Mouse (Mus musculus) ES-E14 (cell line): ENCODE data around the gene Syngr2. TPM values are rescaled to one million over a fixed set of nuclear protein-coding genes. Genes with fewer than 3 reads are reported as not detected.

Experiments used
- DNase-seq: peaks from one replicate; pipeline ENCODE4 v3.0.0-alpha.2; 2013; ENCODE audit warnings: low read depth, low spot score
- H3K27ac ChIP-seq: 2 replicates; pipeline ENCODE4 v1.5.1; 2012; ENCODE audit warnings: low read depth, mild to moderate bottlenecking, low read length, moderate library complexity, mixed read lengths; ENCODE audit not compliant: poor library complexity, insufficient read depth, severe bottlenecking
- H3K36me3 ChIP-seq: 2 replicates; pipeline ENCODE4 v1.6.1; 2012; ENCODE audit warnings: mild to moderate bottlenecking, low read length, moderate library complexity, mixed read lengths; ENCODE audit not compliant: control insufficient read depth, poor library complexity, insufficient read depth, severe bottlenecking
- H3K4me1 ChIP-seq, 2 experiments: fragments of 150-350 bp in 1 of 2; sonication (generic) in 1 of 2; 2 replicates each; pipeline ENCODE4 v1.6.1; 2012; ENCODE audit warnings: low read length in 2 of 2, mild to moderate bottlenecking in 1 of 2, mixed read lengths in 1 of 2; ENCODE audit not compliant: control insufficient read depth in 2 of 2, insufficient read depth in 2 of 2, poor library complexity in 1 of 2
- H3K4me3 ChIP-seq, 2 experiments: fragments of 150-350 bp in 1 of 2; sonication (generic) in 1 of 2; 2 replicates each; pipeline ENCODE4 v1.5.1; 2012; ENCODE audit warnings: low read length in 2 of 2, low read depth in 1 of 2, mild to moderate bottlenecking in 1 of 2, mixed read lengths in 1 of 2; ENCODE audit not compliant: insufficient read depth in 1 of 2, poor library complexity in 1 of 2, severe bottlenecking in 1 of 2
- H3K9ac ChIP-seq: 2 replicates; pipeline ENCODE4 v1.6.1; 2012; ENCODE audit warnings: low read depth, mild to moderate bottlenecking, low read length, mixed read lengths; ENCODE audit not compliant: poor library complexity, insufficient read depth, severe bottlenecking
- H3K9me3 ChIP-seq: fragments of 150-350 bp; sonication (generic); 2 replicates; pipeline ENCODE4 v1.6.1; 2012; ENCODE audit warnings: low read depth, mild to moderate bottlenecking, low read length; ENCODE audit not compliant: control insufficient read depth, insufficient read depth
- CHD2 ChIP-seq: IDR thresholded peaks from 2 replicates; pipeline ENCODE4 v1.6.1; 2014; ENCODE audit warnings: mild to moderate bottlenecking, low read depth, low read length, inconsistent platforms
- HCFC1 ChIP-seq: IDR thresholded peaks from 2 replicates; pipeline ENCODE4 v1.6.1; 2012; ENCODE audit warnings: low read length, inconsistent platforms, borderline replicate concordance; ENCODE audit not compliant: insufficient read depth
- MAFK ChIP-seq: IDR thresholded peaks from 2 replicates; pipeline ENCODE4 v1.6.1; 2014; ENCODE audit warnings: mild to moderate bottlenecking, low read depth, low read length, inconsistent platforms; ENCODE audit not compliant: insufficient read depth
- ZC3H11A ChIP-seq: IDR thresholded peaks from 2 replicates; pipeline ENCODE4 v1.6.1; 2012; ENCODE audit warnings: low read depth, mild to moderate bottlenecking, inconsistent platforms, low read length, borderline replicate concordance
- ZNF384 ChIP-seq: IDR thresholded peaks from 2 replicates; pipeline ENCODE4 v1.6.1; 2012; ENCODE audit warnings: low read depth, low read length, inconsistent platforms
- in situ Hi-C, 2 experiments: fragments of 600-800 bp; cut with MboI; formaldehyde crosslinking; loops; one replicate each; pipeline ENCODE4 v1.15.1; 2025; ENCODE audit warnings: low sequenced_read_pairs in 2 of 2, inconsistent platforms in 1 of 2; ENCODE audit not compliant: unreplicated experiment in 2 of 2
- total RNA-seq: library from RNA; depleted of rRNA; stranded (reverse); fragments of 300-350 nt; gene quantifications from 2 replicates; pipeline ENCODE4 v1.2.3, GENCODE M21; 2012

Gene Syngr2
- total RNA-seq, 1 experiment, result 69.6 TPM

GRCm38 (mm10) chr11:117834086-117834485 is 24.6 kb downstream of the Syngr2 start:
- Histone ChIP-seq H3K27ac (no peak overlapping the region), H3K9me3 (no peaks in the 10 kb centered on the region), H3K4me1 (peaks cover 8 to 16% of the 10 kb centered on the region in 2 experiments), H3K36me3 (no peaks in the 10 kb centered on the region), H3K4me3 (no peak overlapping the region), H3K9ac (no peak overlapping the region)
- DNase-seq, result no peak
- TF ChIP-seq ZNF384 (no peak), HCFC1 (no peak), CHD2 (no peak), MAFK (no peak), ZC3H11A (no peak)
- in situ Hi-C loops, result no loop called here

- no peaks in the 10 kb centered on the region for H3K9me3 ChIP-seq
- no peak overlapping the region for H3K4me3 ChIP-seq
- no peak overlapping the region for H3K9ac ChIP-seq
- H3K27ac ChIP-seq, result no peak overlapping the region
- peak; percentile 62 for DNase-seq
- peaks cover 4 to 14% of the 10 kb centered on the region in 2 experiments; a peak in 3 of 4 replicates for H3K4me1 ChIP-seq
- no peaks in the 10 kb centered on the region for H3K36me3 ChIP-seq
- no peak for TF ChIP-seq MAFK
- TF ChIP-seq CHD2, result no peak
- TF ChIP-seq ZC3H11A, result no peak
- TF ChIP-seq ZNF384, result no peak
- no peak for TF ChIP-seq HCFC1
- in situ Hi-C loops, result no loop called here
Measured at GRCm38 (mm10) chr11:117836306-117836705, 26.8 kb downstream of the Syngr2 start.

GRCm38 (mm10) chr11:117838572-117838971 is 29.1 kb downstream of the Syngr2 start:
- H3K4me3 ChIP-seq, result no peak overlapping the region
- in situ Hi-C loops, result no loop called here
- no peak for TF ChIP-seq MAFK
- TF ChIP-seq CHD2, result no peak
- TF ChIP-seq ZNF384, result no peak
- TF ChIP-seq HCFC1, result no peak
- no peak for TF ChIP-seq ZC3H11A
- peaks cover 1 to 12% of the 10 kb centered on the region in 2 experiments; a peak in 3 of 4 replicates for H3K4me1 ChIP-seq
- H3K36me3 ChIP-seq, result no peaks in the 10 kb centered on the region
- H3K27ac ChIP-seq, result no peak overlapping the region; the same call in 1 of the 2 replicates
- H3K9me3 ChIP-seq, result no peaks in the 10 kb centered on the region
- DNase-seq, result no peak
- no peak overlapping the region for H3K9ac ChIP-seq

GRCm38 (mm10) chr11:117839021-117839420 is 29.6 kb downstream of the Syngr2 start:
- in situ Hi-C loops, result no loop called here
- H3K27ac ChIP-seq, result no peak overlapping the region

GRCm38 (mm10) chr11:117840910-117841309 is 31.4 kb downstream of the Syngr2 start:
- Histone ChIP-seq H3K9me3 (no peaks in the 10 kb centered on the region), H3K36me3 (no peaks in the 10 kb centered on the region), H3K27ac (no peak overlapping the region), H3K4me1 (peaks cover 1 to 9% of the 10 kb centered on the region in 2 experiments; a peak in 3 of 4 replicates), H3K9ac (no peak overlapping the region), H3K4me3 (no peak overlapping the region)
- in situ Hi-C loops, result no loop called here
- no peak for TF ChIP-seq ZC3H11A
- TF ChIP-seq CHD2, result no peak
- no peak for TF ChIP-seq ZNF384
- no peak for TF ChIP-seq MAFK
- no peak for TF ChIP-seq HCFC1
- DNase-seq, result no peak

More at GRCm38 (mm10) chr11:117839021-117839420, 29.6 kb downstream of the Syngr2 start:
- peaks cover 1 to 12% of the 10 kb centered on the region in 2 experiments; a peak in 3 of 4 replicates for H3K4me1 ChIP-seq
- TF ChIP-seq ZNF384, result no peak
- no peak for TF ChIP-seq ZC3H11A
- H3K4me3 ChIP-seq, result no peak overlapping the region
- H3K36me3 ChIP-seq, result no peaks in the 10 kb centered on the region
- no peak for DNase-seq
- no peak overlapping the region for H3K9ac ChIP-seq
- H3K9me3 ChIP-seq, result no peaks in the 10 kb centered on the region
